Mouse (Mus musculus): ENCODE data around the gene Vmn2r35.
"Not testable (repeated sequence)": the region's sequence is repeated elsewhere in the genome, so short reads cannot be mapped to it uniquely, and the experiment has no call there.

Gene Vmn2r35

DNA sequence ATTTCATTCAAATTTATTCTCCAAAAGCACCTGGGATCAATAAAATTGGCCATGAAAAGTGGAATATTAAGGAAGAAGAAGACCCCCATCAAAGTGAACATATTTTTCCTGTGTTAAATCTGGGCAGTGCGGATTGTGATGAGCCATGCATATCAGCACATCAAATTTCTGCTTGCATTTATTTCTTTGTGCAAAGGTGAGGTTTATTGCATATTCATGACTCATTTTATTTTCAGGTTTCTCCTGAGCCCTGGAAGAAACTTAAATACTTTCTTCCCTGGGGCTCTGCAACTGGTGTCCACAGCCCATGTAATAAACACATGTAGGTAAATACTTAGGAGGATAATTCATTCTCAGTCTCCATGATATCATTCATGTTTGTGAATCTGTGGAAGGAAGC is at the start of gene Vmn2r35:
Gene Vmn2r35 (minus strand): TSS at position 101 of the 400 bp plus-strand sequence.
- not testable (repeated sequence) for DNase-seq (ENCODE audit: low spot score in 2 of 2)

DNA sequence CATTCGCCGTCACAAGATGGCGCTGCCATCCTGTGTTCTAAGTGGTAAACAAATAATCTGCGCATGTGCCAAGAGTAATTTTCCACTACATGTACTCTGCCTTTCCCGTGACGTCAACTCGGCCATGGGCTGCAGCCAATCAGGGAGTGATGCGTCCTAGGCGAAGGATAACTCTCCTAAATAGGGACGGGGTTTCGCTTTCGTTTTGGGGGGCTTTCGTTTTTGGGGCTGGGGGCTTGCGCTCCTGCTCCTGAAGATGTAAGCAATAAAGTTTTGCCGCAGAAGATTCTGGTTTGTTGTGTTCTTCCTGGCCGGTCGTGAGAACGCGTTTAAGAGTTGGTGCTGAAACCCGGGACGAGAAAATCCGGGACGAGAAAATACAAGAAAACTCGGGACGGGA is 25.5 kb downstream of the Vmn2r35 start:
- not testable (repeated sequence) for DNase-seq (ENCODE audit: low spot score in 2 of 2)
